Mouse (Mus musculus) thymus, postnatal 36 days (tissue): ENCODE results near the gene Rbbp5.
"Not testable (repeated sequence)": the region's sequence is repeated elsewhere in the genome, so short reads cannot be mapped to it uniquely, and the experiment has no call there.

ENCODE experiments used
- DNase-seq, 2 experiments: peaks; one replicate each; pipeline ENCODE4 v3.0.0; 2022; ENCODE audit warnings: mixed read lengths in 2 of 2

Gene Rbbp5

DNA sequence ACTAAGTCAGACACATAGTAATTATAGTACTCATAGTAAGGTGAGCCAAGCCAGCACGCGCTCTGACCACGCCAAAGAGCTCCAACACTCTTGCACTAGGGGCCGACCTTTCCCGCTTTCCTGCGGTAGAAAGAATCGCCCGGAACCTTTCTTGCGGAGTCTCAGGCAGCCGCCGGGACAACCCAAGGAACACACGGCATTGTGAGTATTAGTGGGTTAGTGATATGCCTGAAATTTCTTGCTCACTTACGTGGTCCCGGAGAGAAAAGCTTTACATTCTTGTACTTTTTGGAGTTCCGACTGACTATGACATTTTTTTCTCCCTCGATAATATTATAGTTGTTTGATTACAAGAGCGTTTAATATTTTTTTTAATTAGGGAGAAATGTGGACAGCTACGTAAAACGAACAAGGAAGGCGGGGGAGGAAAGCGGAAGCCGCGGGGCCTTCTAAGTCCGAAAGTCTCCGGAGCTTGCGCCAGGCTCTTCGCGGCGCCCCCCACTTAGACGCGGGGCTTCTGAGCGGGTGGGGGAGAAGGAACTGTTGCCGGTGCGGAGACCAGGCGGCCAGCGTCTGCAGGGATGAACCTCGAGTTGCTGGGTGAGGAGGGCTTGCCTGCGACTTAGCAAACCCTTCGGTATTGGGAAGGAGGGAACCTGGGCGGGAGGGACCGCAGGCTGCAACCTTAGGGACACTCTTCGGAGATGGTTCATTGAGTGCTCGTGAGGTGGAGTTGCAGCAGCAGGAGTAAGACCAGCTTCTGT, at the start of gene Rbbp5:
Rbbp5 (plus strand) TSS at position 438 of the 764 bp plus-strand sequence.
- peak; percentile 82 to 89 for DNase-seq

DNA sequence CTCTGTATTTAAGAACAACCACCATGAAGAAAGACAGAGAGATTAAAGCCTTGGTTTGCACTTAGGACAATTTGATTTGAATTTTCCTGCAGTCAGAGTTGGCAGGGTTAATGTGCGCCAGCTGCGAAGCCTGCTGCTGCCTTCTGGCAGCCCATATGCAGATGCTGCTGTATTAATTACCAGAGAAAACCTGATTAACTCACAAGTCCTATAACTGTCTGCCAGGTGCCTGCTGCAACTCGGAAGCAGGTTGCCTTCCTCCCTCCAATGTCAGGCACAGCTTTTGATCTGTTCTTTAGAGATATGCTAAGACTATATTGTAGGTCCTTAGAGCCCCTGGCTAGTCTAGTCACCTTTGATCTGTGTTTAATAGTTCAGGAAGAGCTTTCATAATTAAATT, 46.3 kb upstream of the Rbbp5 start:
- no peak for DNase-seq

DNA sequence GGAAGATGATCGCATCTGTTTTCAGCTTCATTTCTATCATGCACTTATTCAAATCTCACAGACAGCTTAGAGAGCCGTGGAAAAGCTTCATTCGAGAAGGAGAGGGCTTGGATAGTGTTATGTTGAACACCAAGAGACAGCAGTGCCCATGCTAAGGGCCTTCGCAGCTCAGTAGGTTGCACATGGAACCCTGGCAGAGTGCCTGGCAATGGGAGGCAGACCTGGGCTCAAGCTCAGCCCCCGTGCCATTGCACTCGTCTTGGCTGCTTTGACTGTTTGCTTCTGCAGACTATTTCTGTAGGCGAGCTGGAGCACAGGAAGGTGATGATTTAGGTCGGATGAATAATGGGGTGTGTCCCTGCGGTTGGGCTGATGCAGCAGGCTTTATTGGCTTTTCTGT, 45.4 kb upstream of the Rbbp5 start:
- DNase-seq, result no peak

DNA sequence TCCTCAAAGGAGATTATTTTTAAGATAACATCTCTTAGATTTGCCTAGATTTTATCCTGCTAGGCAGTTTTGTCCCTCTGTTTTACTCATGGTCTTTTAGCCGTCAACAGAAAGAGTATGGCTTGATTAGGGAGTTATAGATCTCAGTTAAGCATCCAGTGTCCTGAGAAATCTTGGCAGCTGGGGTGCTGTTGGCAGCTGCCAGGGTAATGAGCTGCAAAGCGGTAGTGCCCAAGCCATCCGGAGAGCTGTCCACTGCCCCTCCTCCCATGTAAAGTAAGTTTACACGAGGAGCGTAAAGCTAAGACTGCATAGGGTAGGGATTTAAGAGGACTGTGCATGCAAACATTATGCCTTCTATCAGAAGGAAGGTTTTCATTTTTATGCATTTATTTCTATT, 43.8 kb upstream of the Rbbp5 start:
- no peak for DNase-seq

DNA sequence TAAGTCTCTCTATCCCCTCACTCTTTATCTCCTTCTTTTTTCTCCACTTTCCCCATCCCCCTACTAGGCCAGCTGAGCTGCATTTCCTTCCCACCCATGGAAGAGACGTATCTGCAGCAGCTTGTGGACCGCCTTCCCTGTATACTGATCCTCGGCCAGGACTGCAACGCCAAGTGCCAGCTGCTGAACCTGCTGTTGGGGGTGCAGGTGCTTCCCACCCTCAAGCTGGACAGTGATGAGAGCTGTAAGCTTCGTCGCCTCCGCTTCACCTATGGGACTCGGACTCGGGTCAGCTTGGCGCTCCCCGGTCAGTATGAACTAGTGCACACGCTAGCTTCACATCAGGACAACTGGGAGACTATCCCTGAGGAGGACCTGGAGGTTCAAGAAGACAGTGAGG, 43.1 kb upstream of the Rbbp5 start:
- no peak for DNase-seq

DNA sequence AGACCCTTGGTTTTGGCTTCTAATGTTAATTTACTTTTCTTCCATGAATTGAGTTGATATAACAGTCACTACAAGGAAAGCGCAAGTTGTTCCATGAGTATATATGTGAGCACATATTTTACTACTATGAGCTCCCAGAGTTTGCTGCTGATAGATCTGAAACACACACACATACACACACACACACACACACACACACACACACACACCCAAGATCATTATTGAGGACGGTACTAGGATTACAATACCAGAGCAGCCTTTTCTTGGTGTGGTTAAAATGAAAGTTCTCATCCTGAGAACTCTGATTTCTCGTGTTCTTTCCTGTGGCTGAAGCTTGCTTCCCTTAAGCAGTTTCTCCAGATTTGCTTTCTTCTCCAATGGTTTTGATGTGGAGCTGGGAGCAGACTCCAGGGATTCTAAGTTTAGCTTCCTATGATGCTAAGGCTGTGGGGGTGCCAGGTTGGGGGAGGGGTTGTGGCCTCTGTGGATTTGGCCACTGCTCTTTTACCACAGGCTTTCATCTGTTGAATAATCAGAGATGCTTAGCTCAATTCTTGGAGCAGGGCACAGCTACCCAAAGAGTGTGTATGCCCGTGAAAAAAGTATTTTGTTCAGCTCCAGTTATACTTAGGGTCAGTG, 40.7 kb upstream of the Rbbp5 start:
- DNase-seq, result no peak

DNA sequence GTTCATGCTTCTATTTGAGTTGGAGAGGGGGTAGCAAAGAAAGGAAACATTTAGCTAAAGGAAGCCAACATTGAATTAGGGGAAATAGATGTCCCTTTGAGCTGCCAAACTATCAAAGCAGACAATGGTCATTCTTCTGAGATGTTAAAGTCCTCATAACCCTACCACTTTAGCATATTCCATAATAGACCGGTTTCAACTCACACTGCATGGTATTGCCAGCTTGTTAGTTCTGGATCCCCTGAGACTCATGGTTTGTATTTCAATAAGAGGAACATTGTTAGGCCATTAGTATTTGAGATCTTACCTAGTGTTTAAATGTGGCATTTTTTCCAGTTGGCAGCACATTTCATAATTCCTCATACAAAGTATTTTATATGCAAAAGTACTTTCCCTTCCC, 40.2 kb upstream of the Rbbp5 start:
- DNase-seq, result no peak

DNA sequence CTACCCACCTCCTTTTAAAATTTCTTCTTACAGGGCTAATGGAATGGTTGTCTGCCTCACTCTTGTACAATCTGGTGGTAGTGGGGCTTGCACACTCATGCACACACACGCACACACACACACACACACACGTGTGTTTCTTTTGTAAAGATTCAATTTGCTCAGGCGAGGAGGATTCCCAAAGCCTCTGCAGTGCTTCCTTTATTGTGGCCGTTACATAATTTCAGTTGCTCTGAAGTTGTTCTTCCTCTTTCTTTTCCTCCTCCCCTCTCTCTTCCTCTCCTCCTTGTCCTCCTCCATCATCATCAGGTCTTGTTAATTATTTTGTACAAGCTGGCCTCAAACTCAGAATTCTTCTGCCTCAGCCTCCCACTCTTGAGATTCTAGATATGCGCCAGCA, 39.8 kb upstream of the Rbbp5 start:
- no peak for DNase-seq

DNA sequence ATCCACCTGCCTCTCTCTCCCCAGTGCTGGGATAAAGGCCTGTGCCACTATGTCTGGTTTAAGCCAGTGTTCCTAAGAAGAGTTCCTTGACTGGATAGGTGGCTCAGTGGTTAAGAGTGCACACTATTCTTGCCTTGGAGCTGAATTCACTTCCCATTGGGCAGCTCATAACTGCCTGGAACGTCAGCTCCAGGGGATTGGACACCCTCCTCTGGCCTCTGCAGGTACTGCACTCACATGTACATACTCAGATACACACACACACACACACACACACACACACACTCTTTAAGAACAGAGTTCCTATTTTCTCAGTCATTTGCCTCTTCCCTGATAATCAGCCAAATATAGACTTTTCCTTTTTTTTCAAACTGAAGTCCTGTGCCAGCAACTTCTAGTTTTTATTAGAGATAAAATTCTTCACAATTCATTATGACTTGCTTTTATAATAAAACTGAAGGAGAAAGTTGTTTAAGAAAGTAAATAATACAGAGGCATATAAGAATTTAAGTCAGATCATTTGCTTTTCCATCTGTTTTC, 36.2 kb upstream of the Rbbp5 start:
- no peak for DNase-seq

DNA sequence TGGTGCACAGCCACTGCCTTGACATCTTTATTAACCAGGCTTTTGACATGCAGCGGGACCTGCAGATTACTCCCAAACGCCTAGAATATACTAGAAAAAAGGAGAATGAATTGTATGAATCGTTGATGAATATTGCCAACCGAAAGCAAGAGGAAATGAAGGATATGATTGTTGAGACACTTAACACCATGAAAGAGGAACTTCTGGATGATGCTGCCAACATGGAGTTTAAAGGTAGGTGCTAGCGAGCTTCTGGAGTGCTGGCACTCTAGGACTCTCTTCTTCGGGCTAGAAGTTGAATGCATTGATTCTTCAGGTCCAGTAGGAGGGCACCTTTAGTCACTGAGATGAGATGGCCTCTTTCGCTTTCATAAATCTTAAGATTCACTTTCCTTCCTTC, 27.4 kb upstream of the Rbbp5 start:
- DNase-seq, result no peak

DNA sequence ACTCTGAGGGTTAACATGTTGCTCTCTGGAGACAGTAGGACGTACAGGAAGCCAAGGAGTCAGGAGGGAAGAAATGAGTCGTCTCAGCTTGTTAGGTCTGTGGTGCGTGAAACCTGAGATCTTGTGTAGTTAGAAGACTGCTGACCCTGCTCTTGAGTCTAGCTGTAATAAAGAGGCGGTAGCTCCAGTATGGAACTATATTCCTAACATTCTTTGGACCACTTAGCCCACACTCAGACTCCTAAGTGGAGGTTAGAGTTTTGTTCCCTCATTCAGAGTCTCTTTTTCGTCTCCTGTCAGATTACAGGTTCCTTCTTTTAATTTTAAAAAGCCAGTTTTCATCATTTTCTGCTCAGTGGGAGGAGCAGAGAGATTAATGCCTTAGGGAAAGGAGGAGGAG, 12.5 kb upstream of the Rbbp5 start:
- DNase-seq, result no peak

DNA sequence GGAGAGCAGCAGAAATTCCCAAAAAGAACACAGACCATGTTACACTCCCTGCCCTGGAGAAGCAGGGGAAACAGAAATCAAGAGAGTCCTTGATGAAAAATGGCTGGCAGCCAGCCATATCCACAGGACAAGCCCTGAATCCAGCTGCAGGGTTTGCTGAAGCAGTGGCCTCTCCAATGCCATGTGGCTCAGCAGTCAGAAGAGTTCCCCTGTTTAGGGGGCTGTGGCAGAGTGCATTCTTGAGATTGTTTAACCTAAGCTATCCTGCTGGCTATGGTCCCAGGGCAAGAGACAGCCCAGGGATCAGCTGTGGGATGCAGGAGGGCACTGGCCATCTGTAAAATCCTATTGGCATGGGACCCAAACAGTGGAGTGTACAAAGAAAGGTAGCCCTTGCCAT, 8.2 kb upstream of the Rbbp5 start:
- no peak for DNase-seq

DNA sequence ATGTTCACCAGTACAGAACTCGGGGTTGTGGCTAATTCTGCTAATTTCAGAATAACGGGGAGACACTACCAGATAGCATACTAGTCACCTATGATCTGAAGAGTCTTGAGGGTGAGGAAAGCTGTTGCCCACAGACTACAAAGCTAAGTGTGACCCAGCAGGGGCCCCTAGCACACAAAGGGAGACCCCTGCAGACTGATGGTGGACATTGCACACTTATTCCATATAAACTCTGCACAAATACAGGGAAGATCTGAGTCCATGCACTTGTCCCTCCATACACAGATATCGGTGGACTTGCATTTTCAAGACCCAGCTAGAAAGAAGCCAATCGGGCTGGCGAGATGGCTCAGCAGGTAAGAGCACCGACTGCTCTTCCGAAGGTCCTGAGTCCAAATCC, 7.6 kb upstream of the Rbbp5 start:
- no peak for DNase-seq

DNA sequence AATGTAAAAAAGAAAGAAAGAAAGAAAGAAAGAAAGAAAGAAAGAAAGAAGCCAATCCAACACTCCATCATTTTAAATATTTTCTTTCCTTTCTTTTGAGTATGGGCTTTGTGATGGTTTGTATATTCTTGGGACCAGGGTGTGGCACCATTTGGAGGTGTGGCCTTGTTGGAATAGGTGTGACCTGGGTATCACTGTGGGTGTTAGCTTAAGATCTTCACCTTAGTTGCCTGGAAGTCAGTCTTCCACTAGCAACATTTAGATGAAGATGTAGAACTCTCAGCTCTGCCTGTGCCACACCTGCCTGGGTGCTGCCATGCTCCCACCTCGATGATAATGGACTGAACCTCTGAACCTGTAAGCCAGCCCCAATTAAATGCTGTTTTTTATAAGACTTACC, 7.1 kb upstream of the Rbbp5 start:
- DNase-seq, result not testable (repeated sequence)

DNA sequence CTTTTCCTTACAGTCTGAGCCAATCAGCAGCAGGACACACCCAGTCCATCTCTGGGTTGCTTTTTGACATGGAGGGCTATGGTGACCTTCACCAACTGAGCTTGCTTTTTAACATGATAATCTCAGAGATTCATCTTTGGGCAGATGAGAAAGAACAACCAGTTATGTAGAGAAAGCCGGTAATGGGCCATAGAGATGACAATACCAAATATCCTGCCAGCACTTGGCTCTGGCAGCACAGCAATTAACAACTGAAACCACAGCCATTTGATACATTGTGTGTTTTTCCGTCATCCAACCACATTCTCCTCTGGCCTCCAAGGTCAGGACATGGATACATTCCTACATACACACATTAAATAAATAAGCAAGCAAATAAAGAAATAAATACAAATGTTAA, 6.1 kb upstream of the Rbbp5 start:
- DNase-seq, result no peak

DNA sequence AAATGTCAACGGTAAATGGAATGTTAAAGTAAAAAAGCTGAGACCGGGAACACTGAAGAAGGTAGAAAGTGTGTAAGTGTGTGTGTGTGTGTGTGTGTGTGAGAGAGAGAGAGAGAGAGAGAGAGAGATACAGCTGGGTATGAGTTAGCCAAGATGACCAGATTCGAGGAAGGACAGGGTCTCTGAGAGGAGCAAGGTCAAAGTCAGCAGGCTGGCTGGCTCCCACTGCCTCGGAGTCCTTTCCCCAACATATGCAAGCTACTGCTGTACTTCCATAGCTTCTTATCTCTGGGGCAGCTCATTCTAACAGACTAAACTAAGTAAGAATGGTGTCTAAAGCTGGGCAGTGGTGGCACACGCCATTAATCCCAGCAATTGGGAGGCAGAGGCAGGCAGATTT, 5.7 kb upstream of the Rbbp5 start:
- DNase-seq, result no peak

DNA sequence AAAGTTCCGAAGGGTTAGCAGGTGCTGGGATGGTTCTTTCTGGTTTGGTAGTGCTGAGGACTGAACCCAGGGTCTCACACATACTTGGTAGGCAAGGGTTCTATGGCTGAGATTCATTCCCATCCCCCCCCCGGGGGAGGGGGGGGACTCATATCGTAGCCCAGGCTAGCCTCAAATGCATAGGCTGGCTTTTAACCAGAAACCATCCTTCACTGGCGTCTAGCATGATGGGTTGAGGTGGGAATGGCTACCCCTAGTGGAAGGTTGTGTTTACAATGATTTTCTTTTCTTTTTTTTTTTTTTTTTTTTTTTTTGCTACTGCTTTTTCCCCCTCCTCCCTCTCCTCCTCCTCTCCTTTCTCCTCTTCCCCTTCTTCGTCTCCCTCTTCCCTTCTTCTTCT, 4.6 kb upstream of the Rbbp5 start:
- no peak for DNase-seq

DNA sequence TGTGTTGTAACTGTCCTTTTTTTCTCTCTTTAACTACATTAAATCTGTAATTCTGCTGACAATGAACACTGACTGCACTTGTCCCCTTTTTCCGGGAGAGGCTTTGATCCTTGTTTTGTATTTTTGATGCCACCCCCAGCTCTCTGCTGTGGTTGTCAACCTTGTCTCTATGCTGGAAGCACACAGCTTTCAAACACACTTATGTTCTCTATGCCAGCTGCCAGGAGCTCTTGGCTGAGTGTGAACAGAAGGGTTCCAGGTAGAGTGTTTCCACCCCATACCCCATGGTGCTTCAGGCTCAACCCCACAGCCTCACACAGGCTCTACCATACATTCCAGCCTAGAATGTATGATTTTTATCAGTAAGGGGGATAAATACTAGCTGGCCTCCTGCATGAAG, 2.7 kb upstream of the Rbbp5 start:
- DNase-seq, result no peak

DNA sequence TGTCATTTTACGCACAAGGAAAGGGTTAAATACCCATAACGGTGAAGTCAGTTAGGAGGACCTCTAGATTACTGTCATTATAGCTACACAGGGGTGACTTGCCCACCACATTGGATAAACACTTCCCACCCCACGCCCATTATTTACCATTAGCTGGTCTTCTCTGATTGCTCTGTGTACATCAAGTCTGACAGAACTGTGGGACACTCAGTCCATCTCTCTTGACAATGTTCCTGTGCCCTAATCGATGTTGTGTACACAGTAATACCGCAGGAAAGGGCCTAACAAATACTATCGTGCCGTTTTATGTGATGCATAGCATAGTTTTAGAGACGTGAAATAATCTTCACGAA, 614 bp upstream of the Rbbp5 start:
- no peak for DNase-seq

DNA sequence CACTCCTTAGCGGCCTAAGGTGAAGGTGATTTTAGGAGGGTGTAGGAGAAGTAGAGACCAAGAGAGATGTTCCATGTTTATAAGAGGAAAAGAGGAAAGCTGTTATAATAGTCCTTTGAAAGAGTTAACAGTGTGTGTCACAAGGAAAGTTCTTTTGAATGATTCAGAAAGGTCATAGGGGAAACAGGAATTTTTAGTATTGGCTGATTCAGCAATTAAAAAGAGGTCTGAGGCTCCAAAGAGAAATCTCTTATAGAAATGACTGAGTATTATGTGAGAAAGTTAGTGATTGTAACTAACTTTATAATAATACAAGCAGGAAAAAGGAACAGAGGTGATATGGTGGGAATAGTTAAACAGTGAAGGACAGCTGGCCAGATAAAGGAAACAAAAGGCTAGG, 2.3 kb downstream of the Rbbp5 start:
- DNase-seq, result no peak

DNA sequence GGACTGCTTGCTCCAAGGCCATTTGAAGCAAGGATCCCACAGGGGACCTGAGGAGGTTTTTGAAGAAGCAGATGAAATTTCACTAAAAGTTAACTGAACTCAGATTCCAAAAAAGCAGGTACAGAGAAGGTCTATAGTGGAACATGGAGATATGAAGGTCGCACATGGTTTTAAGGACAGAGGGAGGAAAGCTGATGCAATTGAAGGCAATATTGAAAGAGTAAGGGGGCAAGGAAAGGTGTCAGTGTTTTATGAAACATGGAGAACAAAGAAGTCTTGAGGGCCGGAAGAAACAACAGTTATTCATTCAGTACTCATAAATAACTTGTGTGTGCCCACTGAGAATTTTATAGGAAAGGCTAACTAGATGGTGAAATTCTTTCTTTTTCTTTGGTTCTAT, 4.5 kb downstream of the Rbbp5 start:
- DNase-seq, result no peak

DNA sequence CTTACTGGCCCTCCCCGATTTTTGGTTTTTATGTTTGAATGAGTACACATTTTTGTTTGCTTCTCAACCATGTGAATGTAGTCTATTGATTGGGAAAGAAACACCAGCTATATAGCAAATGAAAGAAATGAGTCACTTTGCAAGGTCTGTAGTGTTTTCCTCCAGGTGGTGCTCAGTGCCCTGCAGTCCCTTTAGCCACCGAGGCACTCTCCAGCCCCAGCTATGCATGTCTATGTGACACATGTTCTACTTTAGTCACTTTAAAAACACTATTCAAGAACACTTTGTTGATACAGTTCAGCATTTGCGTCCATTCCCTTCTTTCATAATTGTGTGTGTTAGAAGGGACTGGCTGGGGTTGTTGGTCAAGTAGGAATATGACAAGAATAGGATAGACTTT, 6.1 kb downstream of the Rbbp5 start:
- no peak for DNase-seq

DNA sequence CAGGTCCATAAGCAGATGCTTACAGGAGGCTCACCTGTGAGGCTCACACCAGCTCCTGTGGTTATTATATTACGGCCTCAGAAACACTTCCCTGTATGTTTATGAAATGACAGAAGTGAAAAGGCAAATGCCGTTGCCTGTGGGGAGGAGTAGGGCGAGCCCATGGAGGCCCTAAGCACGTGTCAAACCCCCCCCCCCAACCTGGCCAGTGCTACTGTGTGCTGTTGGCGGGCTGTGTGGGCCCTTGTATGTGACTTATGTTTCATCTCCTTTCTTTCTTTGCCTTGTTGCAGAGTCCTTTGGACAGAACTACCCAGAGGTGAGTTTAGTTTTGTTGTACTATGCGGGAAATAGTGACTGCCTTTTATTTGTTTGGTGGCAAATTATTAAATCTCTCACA, 6.6 kb downstream of the Rbbp5 start:
- DNase-seq, result no peak

DNA sequence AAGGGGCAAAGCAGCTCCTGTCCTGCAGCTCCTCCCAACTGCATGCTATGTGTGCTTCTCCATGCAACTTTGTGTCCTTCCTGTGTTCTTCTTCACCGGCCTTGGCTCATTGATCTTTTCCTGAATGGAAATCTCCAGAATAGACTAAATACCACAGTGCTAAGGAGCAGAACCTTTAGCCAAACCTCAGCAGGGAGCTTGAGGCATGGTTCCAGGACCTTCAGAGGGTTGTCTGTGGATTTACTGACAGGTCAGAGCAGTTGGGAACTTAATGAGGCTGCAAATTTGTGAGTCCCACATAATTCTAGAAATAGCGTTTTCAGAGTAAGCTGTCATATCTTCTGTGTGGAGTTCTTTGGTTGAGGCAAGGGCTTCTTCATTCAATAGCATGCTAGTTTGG, 23.4 kb downstream of the Rbbp5 start:
- DNase-seq, result no peak

DNA sequence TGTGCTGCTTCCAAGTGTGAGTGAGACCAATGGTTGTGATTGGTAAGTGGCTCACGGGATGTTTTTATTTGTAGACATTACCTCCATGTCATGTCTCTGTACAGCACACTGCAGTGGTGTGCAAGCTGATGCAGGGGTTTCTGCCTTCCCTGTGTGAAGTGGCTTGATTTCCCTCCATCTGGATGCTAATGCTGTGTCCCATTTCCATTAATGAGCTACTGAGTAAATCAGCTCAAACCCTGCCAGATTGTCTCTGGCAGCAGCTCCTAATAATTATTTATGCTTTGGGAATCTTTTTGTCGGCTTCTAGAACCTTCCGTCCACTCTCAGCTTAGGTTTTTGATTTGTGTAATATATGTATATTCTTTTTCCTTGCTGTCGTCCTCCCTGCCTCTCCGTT, 28.0 kb downstream of the Rbbp5 start:
- no peak for DNase-seq
